Mouse (Mus musculus): ENCODE measurements around the gene Akr1b10. TPM values are rescaled to one million over a fixed set of nuclear protein-coding genes. Genes with fewer than 3 reads are reported as not detected.

Gene Akr1b10
- 7.7 and 9.1 TPM in 2 replicates for polyA plus RNA-seq (2014; fragmentation: Nextera tagmentation; extraction: Ambion mirVana)

DNA sequence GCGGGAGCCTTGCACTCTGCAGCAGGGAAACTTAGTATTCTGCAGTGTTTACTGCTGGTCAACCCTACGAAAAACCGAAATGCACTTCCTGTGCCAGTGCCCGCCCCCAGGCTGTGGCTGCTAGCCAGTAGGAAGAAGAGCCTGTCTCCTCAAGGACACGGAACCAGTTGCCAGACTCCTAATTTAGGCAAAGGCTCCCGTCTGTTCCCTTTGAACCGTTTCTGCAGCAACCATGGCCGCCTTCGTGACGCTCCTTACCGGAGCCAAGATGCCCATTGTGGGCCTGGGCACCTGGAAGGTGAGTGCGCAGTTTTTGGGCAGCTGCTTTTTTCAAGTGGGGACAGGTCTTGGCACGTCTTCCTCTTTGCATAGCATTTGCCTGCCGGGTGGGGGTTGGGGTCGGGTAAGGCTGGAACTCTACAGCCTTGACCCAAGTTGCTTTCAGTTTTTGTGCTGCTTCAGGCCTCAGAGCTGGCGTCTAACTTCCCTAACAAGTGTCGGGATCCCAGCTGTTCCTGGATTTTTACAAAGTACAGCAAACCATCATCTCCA lies at the start of gene Akr1b10:
TSS of gene Akr1b10 (plus strand) at position 109 of the 552 bp plus-strand sequence.
- DNase-seq = peak; percentile 72
- Histone ChIP-seq H3K36me3 (ENCODE audit: control insufficient read depth, insufficient read depth, low read length) (no peaks in the 10 kb centered on the region), H3K9me3 (ENCODE audit: control insufficient read depth, low read length) (no peaks in the 10 kb centered on the region), H3K9ac (replicated peaks; ENCODE audit: low read length) (peak within 1 kb of the TSS; percentile 23; the same call in 1 of the 2 replicates), H3K27ac (replicated peaks; ENCODE audit: low read depth, low read length) (no peak within 1 kb of the TSS), H3K27me3 (ENCODE audit: control insufficient read depth, insufficient read depth, low read length) (no peaks in the 10 kb centered on the region; the same call in 1 of the 2 replicates), H3K4me2 (ENCODE audit: low read length) (peak within 1 kb of the TSS; percentile 64), H3K4me1 (ENCODE audit: control insufficient read depth, insufficient read depth, low read length) (0 out of 2 replicates have a peak, but pooled peaks cover 12% of the 10 kb centered on the region), H3K4me3 (replicated peaks; ENCODE audit: low read depth, low read length) (peak within 1 kb of the TSS; percentile 36)
- ATAC-seq (ENCODE audit: low FRiP score, low TSS enrichment) = no peak; the same call in 1 of the 2 replicates
- WGBS = 2% methylated on average over 17 of the region's 17 CpGs

DNA sequence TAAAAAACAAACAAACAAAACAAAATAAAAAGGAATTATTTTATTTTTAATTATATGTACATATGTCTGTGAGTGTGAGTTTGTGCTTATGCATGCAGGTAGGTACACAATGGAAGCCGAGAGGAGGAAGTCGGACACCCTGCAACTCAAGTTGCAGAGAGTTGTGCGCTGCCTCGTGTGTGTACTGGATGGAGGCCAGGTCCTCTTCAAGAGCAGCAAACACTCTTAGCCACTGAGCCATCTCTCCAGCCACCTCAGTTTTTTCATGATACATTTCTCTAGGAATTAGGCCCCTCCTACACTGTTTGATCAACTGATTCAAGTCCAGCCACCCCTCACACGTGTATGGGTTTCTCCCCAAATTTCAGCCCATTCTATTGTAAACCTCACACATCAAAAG lies 49.3 kb upstream of the Akr1b10 start:
- H3K27me3 ChIP-seq (ENCODE audit: control insufficient read depth, insufficient read depth, low read length) = no peaks in the 10 kb centered on the region
- no peak overlapping the region for H3K4me2 ChIP-seq (ENCODE audit: low read length)
- H3K36me3 ChIP-seq (ENCODE audit: control insufficient read depth, insufficient read depth, low read length) = no peaks in the 10 kb centered on the region
- ATAC-seq (ENCODE audit: low FRiP score, low TSS enrichment) (no peak), DNase-seq (no peak)
- WGBS = 93% methylated on average over 5 of the region's 5 CpGs
- no peak overlapping the region for H3K9ac ChIP-seq (replicated peaks; ENCODE audit: low read length)
- H3K9me3 ChIP-seq (ENCODE audit: control insufficient read depth, low read length) = no peaks in the 10 kb centered on the region
- H3K4me1 ChIP-seq (ENCODE audit: control insufficient read depth, insufficient read depth, low read length) = no peaks in the 10 kb centered on the region
- H3K4me3 ChIP-seq (replicated peaks; ENCODE audit: low read depth, low read length) = no peak overlapping the region
- H3K27ac ChIP-seq (replicated peaks; ENCODE audit: low read depth, low read length) = no peak overlapping the region

DNA sequence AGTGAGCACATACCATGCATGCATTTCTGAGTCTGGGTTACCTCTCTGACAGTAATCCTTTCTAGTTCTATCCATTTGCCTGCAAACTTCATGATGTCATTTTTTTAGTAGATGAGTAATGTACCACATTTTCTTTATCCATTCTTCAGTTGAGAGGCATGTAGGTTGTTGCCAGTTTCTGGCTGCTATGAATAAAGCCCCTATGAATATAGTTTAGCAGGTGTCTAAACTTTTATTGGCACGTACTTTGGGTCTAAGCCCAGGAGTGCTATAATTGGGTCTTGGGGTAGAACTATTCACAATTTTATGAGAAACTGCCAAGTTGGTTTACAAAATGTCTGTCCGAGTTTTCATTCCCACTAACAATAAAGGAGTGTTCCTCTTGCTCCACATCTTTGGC lies 46.2 kb upstream of the Akr1b10 start:
- Histone ChIP-seq H3K4me2 (ENCODE audit: low read length) (no peak overlapping the region), H3K9ac (replicated peaks; ENCODE audit: low read length) (no peak overlapping the region), H3K36me3 (ENCODE audit: control insufficient read depth, insufficient read depth, low read length) (no peaks in the 10 kb centered on the region), H3K27me3 (ENCODE audit: control insufficient read depth, insufficient read depth, low read length) (no peaks in the 10 kb centered on the region), H3K4me1 (ENCODE audit: control insufficient read depth, insufficient read depth, low read length) (no peaks in the 10 kb centered on the region), H3K4me3 (replicated peaks; ENCODE audit: low read depth, low read length) (no peak overlapping the region), H3K9me3 (ENCODE audit: control insufficient read depth, low read length) (no peaks in the 10 kb centered on the region), H3K27ac (replicated peaks; ENCODE audit: low read depth, low read length) (no peak overlapping the region)
- ATAC-seq (ENCODE audit: low FRiP score, low TSS enrichment) (no peak), DNase-seq (no peak)
- 88% methylated on average over 2 of the region's 2 CpGs for WGBS

DNA sequence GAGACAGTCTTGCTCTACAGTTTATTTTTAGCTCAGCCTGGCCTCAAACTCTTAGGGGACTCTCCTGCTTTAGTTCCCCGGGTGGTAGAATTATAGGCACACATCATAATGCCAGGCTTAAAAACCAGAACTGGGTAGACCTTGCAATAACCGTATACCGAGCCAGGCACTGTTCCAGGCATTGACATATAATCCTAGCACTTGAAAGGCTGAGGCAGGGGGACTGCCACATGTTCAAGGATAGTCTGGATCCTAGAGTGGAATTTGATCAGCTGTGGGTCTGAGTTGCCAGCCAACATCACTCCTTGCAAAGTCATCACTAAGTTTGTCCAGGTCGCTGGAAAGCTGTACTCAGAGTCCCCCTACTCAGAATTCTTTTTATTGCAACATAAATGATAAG lies 42.0 kb upstream of the Akr1b10 start:
- H3K9me3 ChIP-seq (ENCODE audit: control insufficient read depth, low read length) = no peaks in the 10 kb centered on the region
- H3K9ac ChIP-seq (replicated peaks; ENCODE audit: low read length) = no peak overlapping the region
- DNase-seq (no peak), ATAC-seq (ENCODE audit: low FRiP score, low TSS enrichment) (no peak)
- WGBS = 89% methylated on average over 4 of the region's 4 CpGs
- no peaks in the 10 kb centered on the region for H3K27me3 ChIP-seq (ENCODE audit: control insufficient read depth, insufficient read depth, low read length)
- H3K4me3 ChIP-seq (replicated peaks; ENCODE audit: low read depth, low read length) = no peak overlapping the region
- H3K27ac ChIP-seq (replicated peaks; ENCODE audit: low read depth, low read length) = no peak overlapping the region
- H3K4me1 ChIP-seq (ENCODE audit: control insufficient read depth, insufficient read depth, low read length) = 0 out of 2 replicates have a peak, but pooled peaks cover 4% of the 10 kb centered on the region
- no peak overlapping the region for H3K4me2 ChIP-seq (ENCODE audit: low read length)
- no peaks in the 10 kb centered on the region for H3K36me3 ChIP-seq (ENCODE audit: control insufficient read depth, insufficient read depth, low read length)

DNA sequence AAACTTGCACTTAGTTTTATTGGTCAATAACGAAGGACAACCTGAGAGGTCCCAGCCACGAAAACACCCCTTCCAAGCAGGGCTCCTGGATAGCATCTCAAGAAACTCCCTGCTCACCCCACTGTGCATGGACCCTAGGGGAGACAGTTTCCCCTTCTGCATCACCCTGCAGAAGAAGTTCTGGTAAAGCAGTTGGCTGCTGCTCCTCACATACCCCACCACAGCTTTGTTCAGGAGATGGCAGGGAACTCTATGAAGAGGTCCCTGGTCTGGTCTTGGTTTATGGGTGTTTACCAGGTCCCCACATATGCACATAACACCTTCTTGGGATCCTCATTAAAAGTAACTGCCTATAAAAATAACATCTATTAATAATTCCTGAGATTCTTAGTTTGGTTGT lies 41.5 kb upstream of the Akr1b10 start:
- Histone ChIP-seq H3K9me3 (ENCODE audit: control insufficient read depth, low read length) (no peaks in the 10 kb centered on the region), H3K27ac (replicated peaks; ENCODE audit: low read depth, low read length) (no peak overlapping the region), H3K36me3 (ENCODE audit: control insufficient read depth, insufficient read depth, low read length) (no peaks in the 10 kb centered on the region), H3K9ac (replicated peaks; ENCODE audit: low read length) (no peak overlapping the region), H3K27me3 (ENCODE audit: control insufficient read depth, insufficient read depth, low read length) (no peaks in the 10 kb centered on the region), H3K4me3 (replicated peaks; ENCODE audit: low read depth, low read length) (no peak overlapping the region), H3K4me2 (ENCODE audit: low read length) (no peak overlapping the region), H3K4me1 (ENCODE audit: control insufficient read depth, insufficient read depth, low read length) (0 out of 2 replicates have a peak, but pooled peaks cover 4% of the 10 kb centered on the region)
- DNase-seq (no peak), ATAC-seq (ENCODE audit: low FRiP score, low TSS enrichment) (no peak)
- WGBS = 91% methylated on average over 2 of the region's 2 CpGs

DNA sequence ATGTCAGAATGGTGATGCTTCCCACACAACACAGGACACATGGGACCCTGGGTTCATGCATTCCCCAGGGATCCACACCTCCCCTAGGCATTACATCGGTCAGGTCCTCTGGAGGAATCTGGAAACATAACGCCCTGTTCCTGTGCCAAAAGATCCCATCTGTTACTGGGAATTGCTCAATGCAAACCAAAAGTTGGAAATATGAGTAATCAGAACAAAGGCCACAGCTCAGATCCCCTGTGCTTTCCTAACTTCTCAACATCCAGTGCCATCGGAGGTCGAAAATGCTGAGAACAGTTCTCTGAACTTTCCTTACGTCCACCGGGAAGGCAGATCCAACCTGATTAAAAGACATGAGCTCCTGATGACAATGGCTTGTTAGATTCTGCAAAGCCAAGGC lies 40.6 kb upstream of the Akr1b10 start:
- H3K4me3 ChIP-seq (replicated peaks; ENCODE audit: low read depth, low read length) = no peak overlapping the region
- 83% methylated on average over 6 of the region's 6 CpGs for WGBS
- 0 out of 2 replicates have a peak, but pooled peaks cover 4% of the 10 kb centered on the region for H3K4me1 ChIP-seq (ENCODE audit: control insufficient read depth, insufficient read depth, low read length)
- H3K9ac ChIP-seq (replicated peaks; ENCODE audit: low read length) = no peak overlapping the region
- DNase-seq (no peak), ATAC-seq (ENCODE audit: low FRiP score, low TSS enrichment) (no peak)
- H3K27ac ChIP-seq (replicated peaks; ENCODE audit: low read depth, low read length) = no peak overlapping the region
- no peaks in the 10 kb centered on the region for H3K9me3 ChIP-seq (ENCODE audit: control insufficient read depth, low read length)
- no peak overlapping the region for H3K4me2 ChIP-seq (ENCODE audit: low read length)
- H3K36me3 ChIP-seq (ENCODE audit: control insufficient read depth, insufficient read depth, low read length) = no peaks in the 10 kb centered on the region
- no peaks in the 10 kb centered on the region for H3K27me3 ChIP-seq (ENCODE audit: control insufficient read depth, insufficient read depth, low read length)

DNA sequence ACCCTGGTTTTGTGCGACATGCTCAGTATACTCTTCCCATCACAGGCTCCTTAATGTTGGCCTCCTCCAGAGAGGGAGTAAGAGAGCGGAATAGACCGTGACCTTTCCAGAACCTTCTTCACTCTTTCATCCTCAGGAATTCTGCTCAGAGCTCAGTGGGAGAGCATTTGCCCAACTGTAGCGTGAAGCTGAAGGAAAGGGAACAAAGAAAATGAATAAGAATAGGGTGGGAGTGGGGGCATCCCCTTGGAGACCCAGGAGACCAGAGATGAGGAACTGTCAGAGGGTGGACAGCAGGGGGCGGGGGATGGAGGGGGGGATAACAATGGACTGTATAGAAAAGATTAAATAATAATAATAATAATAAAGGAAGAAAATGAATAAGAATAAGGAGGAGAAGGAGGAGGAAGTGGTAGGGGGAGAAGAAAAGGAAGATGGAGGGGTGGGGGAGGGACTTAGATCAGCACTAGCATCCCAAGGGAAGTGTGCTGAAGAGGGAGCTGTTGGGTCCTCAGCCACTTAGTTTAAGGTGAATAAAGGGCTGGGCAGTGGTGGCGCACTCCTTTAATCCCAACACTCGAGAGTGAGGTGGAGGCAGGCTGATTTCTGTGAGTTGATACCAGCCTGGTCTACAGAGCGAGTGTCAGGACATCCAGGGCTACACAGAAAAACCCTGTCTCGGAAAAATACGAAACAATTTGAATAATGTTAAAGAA lies 39.7 kb upstream of the Akr1b10 start:
- no peaks in the 10 kb centered on the region for H3K9me3 ChIP-seq (ENCODE audit: control insufficient read depth, low read length)
- DNase-seq (peak; percentile 9), ATAC-seq (ENCODE audit: low FRiP score, low TSS enrichment) (no peak)
- no peak overlapping the region for H3K9ac ChIP-seq (replicated peaks; ENCODE audit: low read length)
- no peaks in the 10 kb centered on the region for H3K36me3 ChIP-seq (ENCODE audit: control insufficient read depth, insufficient read depth, low read length)
- no peaks in the 10 kb centered on the region for H3K27me3 ChIP-seq (ENCODE audit: control insufficient read depth, insufficient read depth, low read length)
- no peak overlapping the region for H3K27ac ChIP-seq (replicated peaks; ENCODE audit: low read depth, low read length)
- WGBS = 27% methylated on average over 10 of the region's 10 CpGs
- no peak overlapping the region for H3K4me2 ChIP-seq (ENCODE audit: low read length)
- H3K4me3 ChIP-seq (replicated peaks; ENCODE audit: low read depth, low read length) = no peak overlapping the region
- 0 out of 2 replicates have a peak, but pooled peaks cover 4% of the 10 kb centered on the region for H3K4me1 ChIP-seq (ENCODE audit: control insufficient read depth, insufficient read depth, low read length)

DNA sequence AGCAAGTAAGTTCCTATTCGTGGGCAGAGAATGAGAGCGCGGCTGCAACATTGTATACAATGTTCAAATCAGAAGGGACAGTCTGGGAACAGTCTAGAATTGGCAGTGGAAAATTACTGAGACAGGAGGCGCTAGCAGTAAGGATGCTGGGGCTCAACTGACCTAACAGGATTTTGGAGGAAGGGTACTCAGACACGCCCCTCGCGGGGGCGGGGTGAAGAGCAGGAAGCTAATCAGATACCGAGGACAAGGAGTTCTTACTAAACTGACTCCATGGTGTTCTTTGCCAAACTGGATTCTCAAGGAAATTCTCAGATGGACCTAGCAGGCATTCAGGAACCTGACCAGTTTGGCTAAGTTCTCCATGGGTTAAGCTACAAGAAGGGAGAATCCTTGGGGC lies 39.1 kb upstream of the Akr1b10 start:
- DNase-seq (peak; percentile 24), ATAC-seq (ENCODE audit: low FRiP score, low TSS enrichment) (no peak)
- H3K4me1 ChIP-seq (ENCODE audit: control insufficient read depth, insufficient read depth, low read length) = 0 out of 2 replicates have a peak, but pooled peaks cover 4% of the 10 kb centered on the region
- no peak overlapping the region for H3K4me2 ChIP-seq (ENCODE audit: low read length)
- no peak overlapping the region for H3K4me3 ChIP-seq (replicated peaks; ENCODE audit: low read depth, low read length)
- H3K9me3 ChIP-seq (ENCODE audit: control insufficient read depth, low read length) = no peaks in the 10 kb centered on the region
- no peak overlapping the region for H3K9ac ChIP-seq (replicated peaks; ENCODE audit: low read length)
- no peaks in the 10 kb centered on the region for H3K36me3 ChIP-seq (ENCODE audit: control insufficient read depth, insufficient read depth, low read length)
- 25% methylated on average over 9 of the region's 9 CpGs for WGBS
- H3K27me3 ChIP-seq (ENCODE audit: control insufficient read depth, insufficient read depth, low read length) = no peaks in the 10 kb centered on the region
- H3K27ac ChIP-seq (replicated peaks; ENCODE audit: low read depth, low read length) = no peak overlapping the region

All from midbrain, embryonic 14.5 days (tissue).